Mouse (Mus musculus) heart, embryonic 15.5 days (tissue): ENCODE results near the gene 5730522E02Rik. TPM values are rescaled to one million over a fixed set of nuclear protein-coding genes. Genes with fewer than 3 reads are reported as not detected.

Experiments
- ATAC-seq: fragments of 200-750 bp; cut with Nextera tagmentation; replicated peaks from 2 replicates; pipeline ENCODE4 v1.8.0; 2017; ENCODE audit warnings: low read depth, moderate TSS enrichment; ENCODE audit not compliant: insufficient number of reproducible peaks, insufficient read depth, low FRiP score
- H3K27ac ChIP-seq: fragments of 300-500 bp; sonication (generic); 2 replicates; pipeline ENCODE4 v1.5.1; 2015; ENCODE audit warnings: mild to moderate bottlenecking, inconsistent platforms
- H3K27me3 ChIP-seq: fragments of 300-500 bp; sonication (generic); 2 replicates; pipeline ENCODE4 v1.6.1; 2015; ENCODE audit warnings: inconsistent platforms
- H3K36me3 ChIP-seq: fragments of 300-500 bp; sonication (generic); 2 replicates; pipeline ENCODE4 v1.6.1; 2015; ENCODE audit warnings: mild to moderate bottlenecking, inconsistent platforms
- H3K4me1 ChIP-seq: fragments of 300-500 bp; sonication (generic); replicated peaks from 2 replicates; pipeline ENCODE4 v1.6.1; 2015; ENCODE audit warnings: inconsistent platforms
- H3K4me2 ChIP-seq: fragments of 300-500 bp; sonication (generic); 2 replicates; pipeline ENCODE4 v1.6.1; 2015; ENCODE audit warnings: inconsistent platforms, mild to moderate bottlenecking, moderate library complexity
- H3K4me3 ChIP-seq: fragments of 300-500 bp; sonication (generic); 2 replicates; pipeline ENCODE4 v1.5.1; 2015; ENCODE audit warnings: mild to moderate bottlenecking, inconsistent platforms
- H3K9ac ChIP-seq: fragments of 300-500 bp; sonication (generic); 2 replicates; pipeline ENCODE4 v1.6.1; 2015; ENCODE audit warnings: mild to moderate bottlenecking, inconsistent platforms
- H3K9me3 ChIP-seq: fragments of 300-500 bp; sonication (generic); replicated peaks from 2 replicates; pipeline ENCODE4 v1.6.1; 2016; ENCODE audit warnings: inconsistent platforms
- WGBS: fragments of 180-500 bp; shearing (Covaris S2); methylation state at CpG from one replicate; pipeline ENCODE4 v1.1.7; 2015; ENCODE audit warnings: mixed read lengths; 5-methylcytosine and 5-hydroxymethylcytosine counted together
- polyA plus RNA-seq: library from polyadenylated mRNA; unstranded; fragments of >200 nt; fragmentation: Nextera tagmentation; extraction: Ambion mirVana; gene quantifications from 2 replicates; pipeline ENCODE4 v1.2.1, GENCODE M21; 2015

The 5730522E02Rik gene
- polyA plus RNA-seq, 1 experiment from 2014 or later = 1.3 TPM

GRCm38 (mm10) chr11:26120781-26121557 is 89.6 kb downstream of the 5730522E02Rik start:
- no peak overlapping the region for H3K9ac ChIP-seq
- H3K36me3 ChIP-seq = no peaks in the 10 kb centered on the region
- no peak overlapping the region for H3K4me2 ChIP-seq
- no peaks in the 10 kb centered on the region for H3K4me1 ChIP-seq
- H3K4me3 ChIP-seq = no peak overlapping the region
- no peak overlapping the region for H3K27ac ChIP-seq
- 66% methylated on average over 8 of the region's 8 CpGs for WGBS
- no peaks in the 10 kb centered on the region for H3K27me3 ChIP-seq
- no peaks in the 10 kb centered on the region for H3K9me3 ChIP-seq
- ATAC-seq = no peak

DNA sequence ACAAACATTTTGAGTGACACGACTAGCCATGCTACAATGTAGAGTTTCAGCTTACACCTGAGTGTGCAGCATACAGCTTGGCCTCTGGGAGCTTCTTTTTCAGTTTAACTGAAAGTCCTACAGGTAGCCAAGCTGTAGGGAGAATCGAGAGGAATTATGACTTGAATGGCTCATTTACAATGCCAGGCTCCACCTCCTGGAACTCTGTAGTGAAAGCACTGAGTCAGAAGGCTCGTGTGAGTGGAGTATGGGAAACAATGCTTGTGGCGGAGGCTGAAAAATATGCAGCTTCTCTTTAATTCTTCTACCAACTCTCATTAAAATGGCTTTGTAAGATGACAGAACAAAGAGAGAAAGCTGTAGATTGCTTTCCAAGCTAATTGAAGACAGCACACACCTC is 92.9 kb downstream of the 5730522E02Rik start:
- Histone ChIP-seq H3K9me3 (no peaks in the 10 kb centered on the region), H3K9ac (no peak overlapping the region), H3K4me1 (no peaks in the 10 kb centered on the region), H3K27ac (no peak overlapping the region), H3K27me3 (no peaks in the 10 kb centered on the region), H3K4me3 (no peak overlapping the region), H3K36me3 (no peaks in the 10 kb centered on the region), H3K4me2 (no peak overlapping the region)
- 63% methylated on average over 4 of the region's 4 CpGs for WGBS
- no peak for ATAC-seq

GRCm38 (mm10) chr11:26112206-26112605 is 98.4 kb downstream of the 5730522E02Rik start:
- Histone ChIP-seq H3K27ac (no peak overlapping the region), H3K27me3 (no peaks in the 10 kb centered on the region), H3K4me2 (no peak overlapping the region), H3K4me3 (no peak overlapping the region), H3K9ac (no peak overlapping the region), H3K4me1 (no peaks in the 10 kb centered on the region), H3K36me3 (no peaks in the 10 kb centered on the region), H3K9me3 (no peaks in the 10 kb centered on the region)
- no peak for ATAC-seq
- 77% methylated on average over 3 of the region's 3 CpGs for WGBS

DNA sequence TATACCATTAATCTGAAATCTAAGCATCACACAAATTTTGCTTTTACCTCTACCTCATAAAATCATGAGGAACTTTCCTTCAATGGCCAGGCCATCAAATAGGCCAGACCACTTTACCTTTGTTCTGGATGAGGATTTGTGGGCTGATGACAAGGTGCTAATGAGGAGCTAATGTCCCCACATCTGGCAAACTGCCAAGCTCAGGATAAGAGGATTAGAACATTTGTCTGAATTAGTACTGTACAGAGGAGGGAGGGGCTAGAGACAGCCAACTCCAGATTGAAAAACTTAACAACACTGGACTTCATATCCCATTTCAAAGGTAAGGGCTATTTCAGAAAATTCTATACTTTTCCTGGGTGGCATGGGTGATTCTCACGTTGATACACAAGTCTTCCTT is 101.9 kb downstream of the 5730522E02Rik start:
- Histone ChIP-seq H3K9ac (no peak overlapping the region), H3K27ac (no peak overlapping the region), H3K36me3 (no peaks in the 10 kb centered on the region), H3K4me1 (no peaks in the 10 kb centered on the region), H3K9me3 (no peaks in the 10 kb centered on the region), H3K4me3 (no peak overlapping the region), H3K4me2 (no peak overlapping the region), H3K27me3 (no peaks in the 10 kb centered on the region)
- WGBS = 43% methylated on average over 1 of the region's 1 CpGs
- 0 out of 2 replicates have a peak, but pooled peaks have one; percentile 39 for ATAC-seq

- Histone ChIP-seq H3K9me3 (no peaks in the 10 kb centered on the region), H3K27me3 (no peaks in the 10 kb centered on the region), H3K4me1 (no peaks in the 10 kb centered on the region), H3K4me3 (no peak overlapping the region), H3K9ac (no peak overlapping the region), H3K36me3 (no peaks in the 10 kb centered on the region), H3K4me2 (no peak overlapping the region), H3K27ac (no peak overlapping the region)
- no peak for ATAC-seq
- WGBS = 72% methylated on average over 2 of the region's 2 CpGs
Observed at GRCm38 (mm10) chr11:26104680-26105079, 105.9 kb downstream of the 5730522E02Rik start.

- no peaks in the 10 kb centered on the region for H3K9me3 ChIP-seq
- WGBS = 9% methylated on average over 8 of the region's 8 CpGs
- H3K27ac ChIP-seq = no peak overlapping the region
- no peak for ATAC-seq
- H3K27me3 ChIP-seq = no peaks in the 10 kb centered on the region
- H3K4me2 ChIP-seq = peak overlapping the region; percentile 51
- no peaks in the 10 kb centered on the region for H3K4me1 ChIP-seq
- H3K36me3 ChIP-seq = no peaks in the 10 kb centered on the region
- no peak overlapping the region for H3K9ac ChIP-seq
- H3K4me3 ChIP-seq = peak overlapping the region; percentile 31
Observed at GRCm38 (mm10) chr11:26103698-26104097, 106.9 kb downstream of the 5730522E02Rik start.

GRCm38 (mm10) chr11:26102878-26103277 is 107.7 kb downstream of the 5730522E02Rik start:
- Histone ChIP-seq H3K27ac (no peak overlapping the region), H3K9ac (no peak overlapping the region), H3K4me3 (0 out of 2 replicates have a peak overlapping the region, but pooled peaks have one; percentile 1), H3K9me3 (no peaks in the 10 kb centered on the region), H3K36me3 (no peaks in the 10 kb centered on the region), H3K4me1 (no peaks in the 10 kb centered on the region), H3K27me3 (no peaks in the 10 kb centered on the region), H3K4me2 (peak overlapping the region; percentile 46)
- ATAC-seq = no peak
- whole genome bisulfite sequencing = 35% methylated on average over 4 of the region's 4 CpGs

GRCm38 (mm10) chr11:26100077-26100476 is 110.5 kb downstream of the 5730522E02Rik start:
- no peaks in the 10 kb centered on the region for H3K9me3 ChIP-seq
- no peak overlapping the region for H3K27ac ChIP-seq
- H3K4me2 ChIP-seq = no peak overlapping the region
- H3K4me1 ChIP-seq = no peaks in the 10 kb centered on the region
- 87% methylated on average over 5 of the region's 5 CpGs for WGBS
- H3K27me3 ChIP-seq = no peaks in the 10 kb centered on the region
- no peak overlapping the region for H3K9ac ChIP-seq
- no peak for ATAC-seq
- no peak overlapping the region for H3K4me3 ChIP-seq
- no peaks in the 10 kb centered on the region for H3K36me3 ChIP-seq

DNA sequence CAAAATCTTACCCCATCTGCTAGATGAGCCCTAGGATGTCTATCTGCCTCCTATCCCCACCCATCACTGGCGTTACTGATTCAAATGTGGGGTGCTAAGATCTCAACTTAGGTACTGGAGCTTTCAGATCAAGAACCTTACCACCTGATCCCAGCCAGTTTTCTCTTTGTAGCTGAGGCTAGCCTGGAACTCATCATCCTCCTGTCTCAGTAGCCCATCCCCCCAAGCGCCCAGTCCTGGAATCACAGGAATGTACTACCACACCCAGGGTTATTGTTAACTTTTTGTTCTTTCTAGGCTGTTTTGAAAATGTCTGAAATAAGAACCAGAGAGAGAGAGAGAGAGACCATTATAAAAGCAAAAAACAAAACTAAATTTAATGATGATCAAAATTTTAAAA is 111.6 kb downstream of the 5730522E02Rik start:
- Histone ChIP-seq H3K36me3 (no peaks in the 10 kb centered on the region), H3K27me3 (no peaks in the 10 kb centered on the region), H3K4me2 (no peak overlapping the region), H3K4me3 (no peak overlapping the region), H3K27ac (no peak overlapping the region), H3K4me1 (no peaks in the 10 kb centered on the region), H3K9ac (no peak overlapping the region), H3K9me3 (no peaks in the 10 kb centered on the region)
- ATAC-seq = no peak
- WGBS = 78% methylated on average over 2 of the region's 2 CpGs

DNA sequence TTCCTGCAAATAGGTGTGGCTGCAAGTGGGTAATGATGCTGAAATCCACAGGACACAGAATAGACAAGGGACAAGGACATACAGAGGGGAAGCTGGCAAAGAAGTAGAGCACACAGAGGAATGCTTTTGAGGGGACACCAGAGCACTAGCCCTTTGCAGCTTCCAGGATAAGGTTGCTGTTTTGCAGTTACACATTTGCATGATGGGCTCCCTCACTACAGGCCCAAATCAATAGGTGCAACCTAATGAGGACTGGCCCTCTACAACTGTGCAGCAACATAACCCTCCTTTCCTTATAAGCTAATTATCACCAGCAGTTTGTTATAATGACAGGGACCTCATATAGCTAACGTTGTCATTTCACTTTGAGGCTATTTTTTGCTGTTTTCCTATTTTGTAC is 114.5 kb downstream of the 5730522E02Rik start:
- H3K27me3 ChIP-seq = no peaks in the 10 kb centered on the region
- H3K9ac ChIP-seq = no peak overlapping the region
- H3K9me3 ChIP-seq = no peaks in the 10 kb centered on the region
- H3K4me1 ChIP-seq = no peaks in the 10 kb centered on the region
- H3K27ac ChIP-seq = no peak overlapping the region
- no peak for ATAC-seq
- H3K4me2 ChIP-seq = no peak overlapping the region
- 63% methylated on average over 1 of the region's 1 CpGs for WGBS
- H3K36me3 ChIP-seq = no peaks in the 10 kb centered on the region
- no peak overlapping the region for H3K4me3 ChIP-seq

- H3K4me1 ChIP-seq = no peaks in the 10 kb centered on the region
Observed at GRCm38 (mm10) chr11:26088993-26089392, 121.6 kb downstream of the 5730522E02Rik start.

DNA sequence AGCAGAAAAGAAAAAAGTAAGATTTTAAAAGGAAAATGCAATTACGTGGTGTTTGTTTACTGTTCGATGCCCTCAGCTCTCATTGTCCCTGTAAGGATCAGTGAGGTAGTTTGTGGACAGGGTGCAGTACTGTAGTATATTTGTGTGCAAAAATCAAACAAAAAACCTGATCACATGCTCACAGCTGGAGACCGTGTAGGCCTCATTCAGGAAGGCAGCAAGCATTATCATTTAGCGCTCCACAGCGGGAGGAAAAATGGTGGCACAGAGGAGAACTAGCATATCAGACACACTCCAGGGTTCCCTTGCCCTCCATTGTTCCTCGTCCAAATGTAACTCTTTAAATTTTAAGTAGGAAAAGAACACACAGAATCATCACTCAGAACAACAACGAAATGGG is 123.9 kb downstream of the 5730522E02Rik start:
- WGBS = 80% methylated on average over 7 of the region's 7 CpGs
- no peaks in the 10 kb centered on the region for H3K4me1 ChIP-seq
- no peak for ATAC-seq

More at GRCm38 (mm10) chr11:26088993-26089392, 121.6 kb downstream of the 5730522E02Rik start:
- ATAC-seq = no peak
- Histone ChIP-seq H3K9ac (no peak overlapping the region), H3K27me3 (no peaks in the 10 kb centered on the region), H3K4me2 (no peak overlapping the region), H3K27ac (no peak overlapping the region), H3K4me3 (no peak overlapping the region), H3K36me3 (no peaks in the 10 kb centered on the region), H3K9me3 (no peaks in the 10 kb centered on the region)
- 69% methylated on average over 5 of the region's 5 CpGs for WGBS

More for the DNA sequence above, 123.9 kb downstream of the 5730522E02Rik start:
- H3K27ac ChIP-seq = no peak overlapping the region
- no peak overlapping the region for H3K4me3 ChIP-seq
- no peak overlapping the region for H3K4me2 ChIP-seq
- H3K27me3 ChIP-seq = no peaks in the 10 kb centered on the region
- H3K36me3 ChIP-seq = no peaks in the 10 kb centered on the region
- H3K9ac ChIP-seq = no peak overlapping the region
- no peaks in the 10 kb centered on the region for H3K9me3 ChIP-seq
